8 mouse cellular contexts compared by ENCODE assay signal in the genomic region with DNA sequence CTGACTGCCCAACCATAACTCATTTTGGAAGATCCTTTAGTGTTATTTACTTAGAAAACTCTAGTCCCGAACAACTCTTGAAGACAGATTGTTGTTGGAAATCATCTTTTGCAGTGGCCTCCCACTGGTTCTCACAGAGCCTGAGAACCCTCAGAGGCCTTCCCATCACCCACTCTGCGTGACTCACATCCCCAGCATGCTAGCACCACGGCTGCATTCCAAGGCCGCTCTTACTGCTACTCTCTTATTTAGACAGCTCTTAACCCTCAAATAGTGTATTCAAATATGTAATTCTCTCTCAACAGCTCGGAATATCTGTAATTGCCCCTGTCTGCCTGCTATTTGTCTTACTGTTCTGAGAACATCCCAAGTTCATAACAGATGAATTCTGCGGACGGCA. TPM values are rescaled to one million over a fixed set of nuclear protein-coding genes. Genes with fewer than 3 reads are reported as not detected.
A peak's percentile ranks its signal among the peaks of the same experiment; 100 is the strongest.
DNase-seq lines count a peak whose midpoint lies in the region; ATAC-seq lines count a peak whose summit lies in the region.

No protein-coding gene starts in this region.

- H3K27ac ChIP-seq in midbrain, embryonic 14.5 days (replicated peaks; ENCODE audit: low read depth, low read length), result no peak overlapping the region

- H3K9me3 ChIP-seq in midbrain, embryonic 14.5 days (ENCODE audit: control insufficient read depth, low read length), result no peaks in the 10 kb centered on the region

- intact Hi-C loops in left cerebral cortex, postnatal 4 days (cut with DNase I), result no loop called here

- H3K4me2 ChIP-seq in midbrain, embryonic 14.5 days (ENCODE audit: low read length), result no peak overlapping the region

- no peak overlapping the region for H3K9ac ChIP-seq in midbrain, embryonic 14.5 days (replicated peaks; ENCODE audit: low read length)

- no peaks in the 10 kb centered on the region for H3K4me1 ChIP-seq in midbrain, embryonic 14.5 days (ENCODE audit: control insufficient read depth, insufficient read depth, low read length)

- no peaks in the 10 kb centered on the region for H3K36me3 ChIP-seq in midbrain, embryonic 14.5 days (ENCODE audit: control insufficient read depth, insufficient read depth, low read length)

- H3K4me3 ChIP-seq in midbrain, embryonic 14.5 days (replicated peaks; ENCODE audit: low read depth, low read length), result no peak overlapping the region

- H3K27me3 ChIP-seq in midbrain, embryonic 14.5 days (ENCODE audit: control insufficient read depth, insufficient read depth, low read length), result no peaks in the 10 kb centered on the region

- peak; percentile 26 for DNase-seq in left cerebral cortex, adult 11 months (ENCODE audit: low spot score)
- no peak for DNase-seq in left cerebral cortex, postnatal 4 days
- DNase-seq in adrenal gland, postnatal 36 days, result peak; percentile 85
- peak; percentile 51 for DNase-seq in layer of hippocampus, adult 9-11 months
- peak; percentile 18 for DNase-seq in ovary, postnatal 36 days (ENCODE audit: low spot score)
- DNase-seq in thymus, postnatal 14 days, result no peak
- DNase-seq in midbrain, embryonic 14.5 days, result no peak
- no peak for DNase-seq in cerebellum, adult 8-10 months

- WGBS in midbrain, embryonic 14.5 days, result 76% methylated on average over 7 of the region's 7 CpGs

- ATAC-seq in midbrain, embryonic 14.5 days (ENCODE audit: low FRiP score, low TSS enrichment), result no peak

RNA-seq across cellular contexts. Expression of gene Fam160a1, which starts 2.9 kb away (rescaled TPM):
- 1 to 10 TPM; 3.5 to 4.3 TPM for total RNA-seq in left cerebral cortex, postnatal 4 days (2021)
- 1 to 10 TPM; 5.1 to 7.1 TPM for total RNA-seq in adrenal gland, postnatal 36 days (2021)
- 0.07 and 0.12 TPM in 2 replicates for polyA plus RNA-seq in midbrain, embryonic 14.5 days (2014; fragmentation: Nextera tagmentation; extraction: Ambion mirVana)

Comparison
In these comparisons a context has a peak if more than half of its experiments do, and no peak if none do; other contexts are left out.
1. DNase-seq: peak in left cerebral cortex, adult 11 months (single experiment), adrenal gland, postnatal 36 days (2 of 2), layer of hippocampus, adult 9-11 months (single experiment) and ovary, postnatal 36 days (single experiment); none in left cerebral cortex, postnatal 4 days (single experiment), thymus, postnatal 14 days (single experiment), midbrain, embryonic 14.5 days (single experiment) and cerebellum, adult 8-10 months (single experiment).